Mouse (Mus musculus): Measurements from ENCODE around the gene Tnfrsf8.
"Not testable (repeated sequence)": the region's sequence is repeated elsewhere in the genome, so short reads cannot be mapped to it uniquely, and the experiment has no call there.

Gene Tnfrsf8

DNA sequence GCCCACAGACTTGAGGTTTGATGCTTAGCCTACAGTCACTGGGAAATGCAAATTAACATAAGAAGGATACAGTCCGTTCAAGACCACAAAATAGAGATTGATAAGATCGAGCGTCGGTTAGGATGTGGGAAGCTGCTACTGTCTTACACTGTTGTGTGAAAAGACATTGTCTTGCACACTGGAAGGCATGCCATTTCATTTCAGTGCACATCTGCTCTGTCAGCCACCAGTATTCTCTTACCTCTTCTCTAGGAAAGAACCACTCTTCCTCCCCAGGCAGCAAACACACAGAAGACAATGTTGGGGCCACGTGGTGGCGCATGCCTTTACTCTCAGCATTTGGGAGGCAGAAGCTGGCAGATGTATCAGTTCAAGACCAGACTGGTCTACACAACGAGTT, 2.4 kb downstream of the Tnfrsf8 start:
- in situ Hi-C loops (cut with MboI, MseI): no loop called here

- in situ Hi-C loops (cut with MboI, MseI): no loop called here
These were observed 4.1 kb downstream of the Tnfrsf8 start for GRCm38 (mm10) chr4:145310859-145311258.

- in situ Hi-C loops (cut with MboI, MseI): no loop called here
These were observed 8.5 kb downstream of the Tnfrsf8 start for GRCm38 (mm10) chr4:145306422-145306821.

GRCm38 (mm10) chr4:145305661-145306362, 9.2 kb downstream of the Tnfrsf8 start:
- in situ Hi-C loops (cut with MboI, MseI): not testable (repeated sequence)

DNA sequence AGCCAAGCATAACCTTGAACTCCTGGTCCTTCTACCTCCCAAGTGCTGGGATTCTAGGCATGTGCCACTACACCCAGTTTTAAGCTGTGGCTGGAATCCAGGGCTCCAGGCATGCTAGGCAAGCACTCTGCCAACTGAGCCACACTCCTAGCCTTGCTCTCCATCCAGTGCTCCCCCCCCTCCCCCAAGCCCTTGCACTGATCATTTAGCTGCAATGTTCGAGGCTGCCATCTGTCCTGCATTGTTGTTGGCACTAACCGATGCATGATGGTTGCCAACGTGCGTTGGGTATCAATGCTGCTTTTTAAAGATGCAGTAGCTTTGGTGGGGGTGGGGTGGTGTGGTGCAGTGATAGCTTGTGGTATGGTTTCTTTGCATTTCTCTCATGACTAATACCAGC, 10.9 kb downstream of the Tnfrsf8 start:
- in situ Hi-C loops (cut with MboI, MseI): no loop called here

DNA sequence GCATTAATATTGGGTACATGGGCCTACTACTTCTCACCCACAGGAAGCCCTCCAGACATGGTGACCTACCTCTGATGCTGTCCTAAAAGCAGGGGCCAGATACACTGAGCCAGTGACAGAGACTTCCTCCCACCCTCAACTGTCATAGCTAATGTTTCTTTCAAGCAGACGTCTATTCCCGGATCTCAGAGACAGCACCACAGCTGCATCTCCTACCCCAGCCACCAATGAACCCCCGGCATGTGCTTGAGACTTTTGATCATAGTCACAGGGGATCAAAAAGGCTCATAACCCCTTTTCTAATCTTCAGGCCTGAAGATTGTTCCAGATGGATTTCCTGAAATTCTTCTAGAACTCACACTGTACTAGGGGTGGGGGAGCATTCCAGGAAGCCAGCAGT, 12.9 kb downstream of the Tnfrsf8 start:
- in situ Hi-C loops (cut with MboI, MseI): no loop called here

DNA sequence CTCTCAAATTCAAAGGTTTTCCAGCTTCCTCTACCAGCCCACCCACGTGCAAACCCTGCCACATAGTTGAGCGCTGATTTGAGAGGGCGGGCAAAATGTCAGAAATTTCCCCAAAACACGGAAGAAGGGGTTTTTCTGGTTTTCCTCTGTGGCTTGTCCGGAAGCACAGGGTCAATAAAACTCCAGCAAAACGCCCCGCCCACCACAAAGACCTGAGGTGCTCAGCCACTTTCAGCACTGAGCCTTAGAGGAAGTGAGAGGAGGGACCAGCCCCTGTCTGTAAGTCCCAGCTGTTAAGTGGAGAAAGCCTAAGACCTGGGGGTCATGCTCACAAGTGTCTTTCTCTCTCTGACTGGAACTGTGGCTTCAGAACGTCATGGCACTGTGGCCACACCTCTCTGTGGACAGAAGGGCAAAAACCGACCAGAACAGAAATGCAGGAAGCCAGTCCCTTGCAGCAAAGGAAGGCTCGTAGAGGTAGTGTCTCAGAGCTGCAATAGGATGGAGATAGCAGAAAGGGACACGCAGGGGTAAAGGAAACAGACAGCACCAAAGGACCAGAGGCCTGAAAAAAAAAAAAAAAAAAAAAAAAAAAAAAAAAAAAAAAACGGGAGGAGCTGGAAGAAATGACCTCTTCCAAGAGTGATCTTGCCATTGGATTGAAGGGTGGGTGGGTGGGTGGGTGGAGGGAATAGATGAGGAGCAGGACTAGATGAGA, 14.6 kb downstream of the Tnfrsf8 start:
- in situ Hi-C loops (cut with MboI, MseI): no loop called here

- in situ Hi-C loops (cut with MboI, MseI): no loop called here
These were observed 15.6 kb downstream of the Tnfrsf8 start for GRCm38 (mm10) chr4:145299355-145299754.

DNA sequence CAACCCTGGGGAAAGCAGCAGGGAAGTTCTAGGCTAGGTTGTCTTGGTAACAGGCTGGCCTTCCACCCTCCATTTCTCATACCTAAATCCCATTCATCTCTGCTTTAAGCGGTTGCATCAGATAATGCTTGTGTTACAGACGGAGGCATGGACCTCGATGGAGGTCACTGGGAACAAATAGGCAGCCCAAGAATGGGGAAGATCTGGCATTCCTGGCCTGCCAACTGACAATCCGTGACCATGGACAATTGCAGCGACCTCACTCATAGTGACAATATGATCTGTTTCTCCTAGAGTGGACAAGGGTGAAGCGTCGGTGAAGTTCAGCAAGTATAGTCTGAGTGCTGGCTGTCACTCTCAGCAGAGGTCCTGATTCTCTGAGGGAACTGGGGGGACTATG, 16.1 kb downstream of the Tnfrsf8 start:
- in situ Hi-C loops (cut with MboI, MseI): no loop called here

- in situ Hi-C loops (cut with MboI, MseI): no loop called here
These were observed 19.2 kb downstream of the Tnfrsf8 start for GRCm38 (mm10) chr4:145295589-145296300.

DNA sequence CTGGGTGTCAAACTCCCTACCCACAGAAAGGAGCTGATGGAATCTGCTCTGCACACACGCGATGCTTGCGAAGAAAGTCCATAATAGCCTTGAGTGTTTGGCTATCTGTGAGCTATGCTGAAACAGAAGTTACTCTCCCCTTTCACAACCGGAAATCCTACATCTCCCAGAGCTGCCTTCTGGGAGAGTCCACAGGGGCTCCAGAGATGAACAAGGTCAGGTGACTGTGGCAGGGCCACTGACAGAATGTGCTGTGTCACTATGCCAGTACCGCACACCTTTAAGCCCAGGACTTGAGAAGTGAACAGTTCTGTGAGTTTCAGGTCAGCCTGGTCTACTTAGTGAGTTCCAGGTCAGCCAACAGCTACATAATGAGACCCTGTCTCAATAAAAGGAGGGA, 20.4 kb downstream of the Tnfrsf8 start:
- in situ Hi-C loops (cut with MboI, MseI): no loop called here

DNA sequence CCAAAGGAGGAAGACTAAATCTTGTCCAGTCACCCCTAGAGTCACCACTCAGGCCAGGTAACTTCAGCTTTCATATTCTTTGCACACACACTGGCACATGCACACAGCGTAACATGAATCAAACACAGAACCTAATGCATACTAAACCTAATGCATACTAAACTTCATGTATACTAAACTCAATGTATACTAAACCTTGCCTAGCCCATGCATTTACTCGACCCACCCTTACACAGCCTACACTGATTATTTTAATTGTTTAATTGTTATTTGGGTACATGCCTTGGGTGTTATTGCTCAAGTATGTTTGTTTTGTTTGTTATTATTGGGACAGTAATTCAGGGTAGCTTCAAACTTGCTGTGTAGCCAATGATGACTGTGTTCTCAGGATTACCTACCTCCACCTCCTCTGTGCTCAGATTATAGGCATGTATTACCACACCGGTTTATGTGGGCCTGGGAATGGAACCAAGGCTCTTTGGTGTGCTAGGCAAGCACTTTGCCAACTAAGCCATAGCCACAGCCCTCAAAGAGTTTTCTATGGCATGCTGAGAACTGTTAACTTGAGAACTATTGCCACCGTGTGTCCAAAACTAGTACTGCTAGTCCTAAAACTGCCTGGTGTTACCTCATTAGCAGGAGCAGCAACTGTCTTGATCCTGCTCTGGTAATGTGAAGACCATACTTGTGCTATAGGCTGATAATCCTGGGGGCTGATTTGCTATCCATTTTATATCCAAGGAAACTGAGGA, 28.4 kb downstream of the Tnfrsf8 start:
- in situ Hi-C loops (cut with MboI, MseI): loop anchor here (5.0 to 10.0 kb wide), 4 partner anchors 34 to 402 kb away; no protein-coding TSS in a partner anchor

DNA sequence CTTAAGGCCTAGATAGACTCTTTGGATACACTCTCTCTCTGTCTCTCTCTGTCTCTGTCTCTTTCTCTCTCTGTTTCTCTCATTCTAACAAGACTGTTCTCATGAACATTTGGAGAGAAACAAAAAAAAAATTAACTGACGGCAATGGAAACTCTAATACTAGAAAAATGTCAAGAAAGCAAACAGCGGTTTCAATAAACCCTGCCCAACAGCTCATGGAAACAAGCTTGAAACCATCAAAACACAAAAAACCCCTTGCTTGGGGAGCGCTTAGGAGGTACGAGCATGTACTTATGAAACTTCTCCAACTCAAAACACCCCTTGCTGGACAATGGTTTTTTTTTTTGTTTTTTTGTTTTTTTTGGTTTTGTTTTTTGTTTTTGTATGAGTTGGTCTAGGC, 30.3 kb downstream of the Tnfrsf8 start:
- in situ Hi-C loops (cut with MboI, MseI): loop anchor here (5.0 to 10.0 kb wide), 4 partner anchors 32 to 400 kb away; no protein-coding TSS in a partner anchor

- in situ Hi-C loops (cut with MboI, MseI): loop anchor here (10.0 kb wide), 1 partner anchor 399 kb away; no protein-coding TSS in a partner anchor
These were observed 31.5 kb downstream of the Tnfrsf8 start for GRCm38 (mm10) chr4:145283441-145283840.

DNA sequence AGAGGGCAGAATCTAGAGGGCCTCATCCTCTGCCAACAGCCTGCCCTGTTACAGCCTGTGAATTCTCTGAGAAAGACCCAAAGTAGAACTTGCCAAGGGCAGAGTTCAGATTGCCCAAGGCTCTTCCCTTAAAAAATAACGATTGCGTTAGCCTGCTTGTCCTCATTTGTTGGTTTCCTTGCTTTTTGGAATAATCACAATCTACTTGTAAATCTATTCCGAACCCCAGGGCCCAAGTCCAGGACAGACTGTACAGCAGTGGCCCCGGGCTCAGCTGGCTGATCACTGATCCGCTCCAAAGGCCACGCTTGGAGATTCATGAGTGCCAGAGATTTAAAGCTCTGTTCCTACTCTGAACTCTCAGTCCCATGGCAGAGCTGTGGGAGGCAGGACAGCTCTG, 34.0 kb downstream of the Tnfrsf8 start:
- in situ Hi-C loops (cut with MboI, MseI): loop anchor here (10.0 kb wide), 1 partner anchor 396 kb away; no protein-coding TSS in a partner anchor

DNA sequence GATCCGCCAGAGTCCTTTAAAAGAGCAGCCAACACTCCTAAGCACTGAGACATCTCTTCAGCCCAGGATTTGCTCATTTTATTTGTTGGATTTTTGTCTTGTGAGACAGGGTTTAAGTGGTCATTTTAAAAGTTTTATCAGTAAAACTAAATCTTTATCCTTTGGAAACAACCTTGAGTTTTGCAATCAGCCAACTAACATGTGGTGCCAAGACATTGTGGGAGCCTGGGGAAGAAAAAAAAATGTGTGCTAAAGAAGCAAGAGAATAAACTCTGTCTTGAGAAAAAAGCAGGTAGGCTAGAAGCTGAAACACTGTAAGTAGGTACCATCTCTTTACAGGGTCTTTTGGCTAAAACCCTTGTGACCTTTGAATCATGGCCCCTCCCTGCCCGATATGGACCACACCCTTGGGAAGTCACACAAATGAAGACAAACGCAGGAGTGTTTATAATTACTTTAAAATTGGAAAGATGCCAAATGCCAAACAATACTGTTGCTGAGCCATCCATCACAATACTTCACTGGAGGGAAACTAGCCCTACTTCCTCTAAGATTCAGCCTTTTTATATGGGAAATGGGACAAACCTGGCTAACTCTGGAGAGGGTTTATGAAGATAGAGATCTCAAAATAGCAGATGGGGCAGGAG, 36.1 kb downstream of the Tnfrsf8 start:
- in situ Hi-C loops (cut with MboI, MseI): no loop called here

DNA sequence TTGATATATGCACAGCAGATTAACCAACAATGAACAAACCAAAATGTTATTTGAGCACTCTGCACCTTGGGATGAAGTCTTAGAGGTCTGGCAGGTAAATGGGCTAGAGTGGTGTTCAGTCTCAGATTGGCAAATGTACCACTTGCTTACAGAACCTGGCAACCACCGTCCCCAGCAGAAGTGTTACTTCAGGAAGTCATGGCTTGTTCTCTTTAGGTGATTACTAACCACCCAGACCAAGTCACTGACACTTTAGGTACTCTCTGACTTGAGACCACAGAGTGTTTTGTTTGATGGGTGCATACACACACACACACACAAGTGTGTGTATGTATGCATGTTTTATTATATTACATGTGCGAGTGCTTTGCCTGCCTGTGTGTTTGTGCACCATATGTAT, 36.7 kb downstream of the Tnfrsf8 start:
- in situ Hi-C loops (cut with MboI, MseI): no loop called here

DNA sequence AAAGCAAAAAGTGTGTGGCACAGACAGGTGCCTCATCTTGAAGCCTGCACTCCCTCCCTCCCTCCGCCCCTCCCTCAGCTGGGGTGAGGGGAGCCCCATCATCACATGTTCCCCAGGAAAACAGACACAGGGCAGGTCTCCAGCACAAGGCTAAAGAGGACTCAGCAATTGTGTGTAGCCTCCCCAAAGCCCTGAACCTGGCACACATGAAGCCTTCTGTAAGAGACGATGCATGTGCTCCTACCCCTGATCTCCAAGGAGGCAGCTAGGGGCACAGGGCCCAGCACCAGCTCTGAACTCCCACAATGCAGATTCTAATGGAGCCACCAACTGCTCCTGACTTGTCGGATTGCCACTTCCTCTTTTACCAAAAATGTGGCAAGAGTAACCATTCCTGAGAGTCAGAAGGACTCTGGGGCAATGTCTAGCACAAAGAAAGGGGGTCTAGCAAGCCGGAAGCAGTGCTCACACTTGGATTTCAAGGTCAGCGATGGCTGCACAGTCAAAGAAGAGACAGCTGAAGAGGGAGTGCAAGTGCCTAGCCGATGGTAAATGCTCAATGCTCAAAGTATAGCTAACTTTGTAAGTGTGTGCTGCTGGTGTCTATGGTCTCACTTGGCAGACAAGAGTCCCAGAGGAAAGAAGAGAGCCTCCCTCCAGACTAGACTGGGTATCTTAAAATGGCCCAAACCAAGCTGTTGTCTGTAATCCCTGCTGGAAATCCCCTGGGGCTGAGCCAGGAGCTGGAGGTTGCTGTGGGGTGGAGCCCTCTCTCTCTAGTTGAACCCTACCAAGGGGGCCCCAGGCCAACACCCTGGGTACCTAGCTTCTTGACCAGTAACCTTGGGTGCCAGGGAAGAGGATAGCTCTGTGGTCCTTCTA, 38.4 kb downstream of the Tnfrsf8 start:
- in situ Hi-C loops (cut with MboI, MseI): no loop called here

DNA sequence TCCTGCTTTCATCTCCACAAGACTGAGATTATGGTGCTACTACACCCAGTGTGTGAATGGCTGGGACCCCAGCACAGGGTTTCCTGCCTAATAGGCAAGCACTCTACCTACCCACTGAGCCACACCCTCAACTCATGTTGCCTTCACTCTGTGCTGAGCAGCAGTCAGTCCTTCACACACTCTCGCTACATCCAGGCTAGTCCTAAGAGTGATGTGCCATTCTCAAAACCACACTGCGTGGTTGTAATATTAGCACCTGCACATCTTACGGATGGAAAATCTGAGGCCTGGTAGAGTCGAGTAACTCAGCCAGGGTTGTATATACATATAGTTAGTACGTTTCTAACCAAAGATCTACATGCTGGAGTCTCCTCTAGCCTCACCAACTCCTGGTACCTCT, 40.1 kb downstream of the Tnfrsf8 start:
- in situ Hi-C loops (cut with MboI, MseI): no loop called here

DNA sequence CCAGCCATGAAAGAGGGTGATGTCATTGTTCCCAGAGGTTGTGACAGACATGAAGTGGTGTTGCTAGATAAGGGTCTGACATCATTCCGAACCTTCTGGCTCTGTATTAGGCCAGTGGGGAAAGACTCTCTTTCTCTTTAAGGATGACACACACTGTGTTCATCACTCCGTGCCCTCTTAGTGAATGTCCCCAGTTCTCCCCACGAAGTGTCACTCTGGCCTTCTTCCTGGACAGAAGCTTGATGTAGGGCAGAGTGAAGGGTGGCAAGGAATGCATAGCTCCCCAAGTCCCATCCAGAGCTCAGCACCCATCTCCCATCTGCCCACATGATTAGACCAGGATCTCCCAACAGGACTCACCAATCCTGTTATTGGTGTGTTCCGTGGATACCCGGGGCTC, 41.0 kb downstream of the Tnfrsf8 start:
- in situ Hi-C loops (cut with MboI, MseI): no loop called here
